Mouse (Mus musculus): ENCODE data around the gene Pcdh7.

DNA sequence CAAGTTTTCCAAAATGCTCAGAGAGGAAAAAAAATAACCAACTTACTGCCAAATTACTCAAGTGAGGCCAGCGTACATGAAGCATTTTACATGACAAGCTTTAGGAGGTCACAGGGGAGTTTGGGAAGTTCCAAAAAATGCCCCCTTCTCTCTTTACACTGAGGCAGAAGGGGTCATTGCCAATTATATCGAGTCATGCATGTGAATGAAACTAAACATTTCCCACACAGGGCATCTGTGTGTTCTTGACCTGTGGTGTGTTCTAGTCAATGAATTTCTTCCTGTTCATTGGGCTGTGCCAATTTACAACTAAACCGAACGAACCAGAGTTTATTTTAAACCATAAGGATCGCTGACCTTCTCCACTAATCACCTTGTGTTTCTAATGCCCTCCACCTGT is 86.1 kb downstream of the Pcdh7 start:
- TF ChIP-seq EP300 (IDR thresholded peaks at IDR 0.05; ENCODE audit: insufficient read depth, low read depth, low read length) (no peak), CTCF (IDR thresholded peaks at IDR 0.05; ENCODE audit: low read depth, low read length) (no peak), POLR2A (IDR thresholded peaks at IDR 0.05; ENCODE audit: insufficient read depth, low read length) (no peak)

Data from ES-Bruce4 (cell line).